Mouse (Mus musculus): Measurements from ENCODE around the gene Mpp2. TPM values are rescaled to one million over a fixed set of nuclear protein-coding genes. Genes with fewer than 3 reads are reported as not detected.
A peak's percentile ranks its signal among the peaks of the same experiment; 100 is the strongest.

Gene Mpp2
- polyA plus RNA-seq, 1 experiment, result 12.8 TPM

DNA sequence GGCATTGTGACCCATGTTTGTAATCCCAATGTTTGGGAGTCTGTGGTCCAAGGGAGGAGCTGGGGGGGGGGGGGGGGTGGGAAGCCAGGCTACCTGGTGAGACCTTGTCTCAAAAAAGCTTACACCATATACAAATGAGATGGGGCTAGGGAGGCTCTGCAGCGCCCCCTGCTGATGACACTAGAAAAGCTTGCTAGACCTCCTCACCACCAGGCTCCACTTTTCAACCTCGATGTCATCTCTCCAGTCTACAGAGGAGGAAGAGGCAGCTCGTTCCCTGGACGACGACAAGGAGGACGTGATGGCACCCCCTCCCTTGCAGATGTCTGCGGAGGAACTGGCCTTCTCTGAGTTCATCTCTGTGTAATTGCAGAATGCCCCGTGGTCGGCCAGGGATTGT lies 34.5 kb downstream of the Mpp2 start:
- TF ChIP-seq POLR2A (IDR thresholded peaks at IDR 0.05; ENCODE audit: borderline replicate concordance, extremely low read depth, low read depth, low read length), result no peak
- peak; percentile 67 for TF ChIP-seq CTCF (IDR thresholded peaks at IDR 0.05; ENCODE audit: insufficient read depth, low read length)

GRCm38 (mm10) chr11:102053183-102053582 lies 35.1 kb downstream of the Mpp2 start:
- no peak for TF ChIP-seq POLR2A (IDR thresholded peaks at IDR 0.05; ENCODE audit: borderline replicate concordance, extremely low read depth, low read depth, low read length)
- no peak for TF ChIP-seq CTCF (IDR thresholded peaks at IDR 0.05; ENCODE audit: insufficient read depth, low read length)
- WGBS, result 36% methylated on average over 7 of the region's 7 CpGs
- H3K4me3 ChIP-seq (replicated peaks; ENCODE audit: extremely low read depth, low read depth, low read length), result no peak overlapping the region
- DNase-seq, result no peak
- H3K4me1 ChIP-seq (ENCODE audit: control insufficient read depth, insufficient read depth, low read length), result peaks cover 11% of the 10 kb centered on the region

More for the DNA sequence above, 34.5 kb downstream of the Mpp2 start:
- WGBS, result 30% methylated on average over 9 of the region's 9 CpGs
- peaks cover 11% of the 10 kb centered on the region for H3K4me1 ChIP-seq (ENCODE audit: control insufficient read depth, insufficient read depth, low read length)
- no peak overlapping the region for H3K4me3 ChIP-seq (replicated peaks; ENCODE audit: extremely low read depth, low read depth, low read length)
- DNase-seq, result peak; percentile 40

DNA sequence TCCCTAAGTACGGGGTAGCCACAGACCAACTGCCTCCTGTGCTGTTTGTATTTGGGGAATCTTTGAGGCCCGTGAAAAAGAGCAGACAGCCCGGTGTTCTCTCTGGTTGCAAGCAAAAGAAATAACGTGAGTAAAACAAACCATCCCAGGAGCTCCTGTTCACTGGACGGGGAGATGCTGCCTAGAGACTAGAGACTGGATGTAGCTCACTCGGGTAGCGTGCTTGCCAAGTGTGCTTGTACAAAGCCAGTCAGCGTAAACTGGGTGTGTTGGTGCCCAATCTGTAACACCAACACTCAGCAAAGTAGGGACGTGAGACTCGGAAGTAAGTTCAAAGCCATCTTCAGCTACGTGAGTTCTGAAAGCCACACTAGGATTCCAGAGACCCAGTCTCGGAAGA lies 35.6 kb downstream of the Mpp2 start:
- 75% methylated on average over 12 of the region's 12 CpGs for WGBS
- peaks cover 11% of the 10 kb centered on the region for H3K4me1 ChIP-seq (ENCODE audit: control insufficient read depth, insufficient read depth, low read length)
- DNase-seq, result no peak
- no peak for TF ChIP-seq POLR2A (IDR thresholded peaks at IDR 0.05; ENCODE audit: borderline replicate concordance, extremely low read depth, low read depth, low read length)
- no peak overlapping the region for H3K4me3 ChIP-seq (replicated peaks; ENCODE audit: extremely low read depth, low read depth, low read length)

- Histone ChIP-seq H3K4me3 (replicated peaks; ENCODE audit: extremely low read depth, low read depth, low read length) (no peak overlapping the region), H3K4me1 (ENCODE audit: control insufficient read depth, insufficient read depth, low read length) (peaks cover 11% of the 10 kb centered on the region)
- no peak for DNase-seq
- TF ChIP-seq CTCF (IDR thresholded peaks at IDR 0.05; ENCODE audit: insufficient read depth, low read length) (no peak), POLR2A (IDR thresholded peaks at IDR 0.05; ENCODE audit: borderline replicate concordance, extremely low read depth, low read depth, low read length) (peak; percentile 45; the same call in 1 of the 2 replicates)
- 23% methylated on average over 4 of the region's 4 CpGs for WGBS
Measured at GRCm38 (mm10) chr11:102051954-102052353, 36.4 kb downstream of the Mpp2 start.

DNA sequence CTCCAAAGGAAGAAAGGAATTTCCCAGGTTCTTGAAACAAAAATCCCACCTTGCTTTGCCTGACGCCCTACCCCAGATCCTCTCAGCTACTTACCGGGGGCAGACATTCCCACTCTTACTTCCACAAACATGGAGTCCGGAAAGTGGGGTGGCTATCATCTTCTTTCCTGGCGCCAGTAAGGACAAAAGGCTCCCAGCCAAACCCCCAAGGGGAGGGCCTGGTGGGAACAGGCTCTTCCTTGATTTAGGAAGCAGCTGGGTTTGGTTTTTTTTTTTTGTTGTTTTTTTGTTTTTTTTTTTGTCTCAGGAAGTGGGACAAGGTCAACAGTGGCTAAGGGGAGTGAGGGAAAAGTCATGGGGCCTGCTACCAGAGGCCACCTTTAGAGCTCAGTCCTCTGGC lies 36.8 kb downstream of the Mpp2 start:
- TF ChIP-seq POLR2A (IDR thresholded peaks at IDR 0.05; ENCODE audit: borderline replicate concordance, extremely low read depth, low read depth, low read length), result no peak
- TF ChIP-seq CTCF (IDR thresholded peaks at IDR 0.05; ENCODE audit: insufficient read depth, low read length), result no peak
- Histone ChIP-seq H3K4me1 (ENCODE audit: control insufficient read depth, insufficient read depth, low read length) (peaks cover 11% of the 10 kb centered on the region), H3K4me3 (replicated peaks; ENCODE audit: extremely low read depth, low read depth, low read length) (peak overlapping the region; percentile 31)
- peak; percentile 32 for DNase-seq
- WGBS, result 32% methylated on average over 4 of the region's 4 CpGs

- no peak overlapping the region for H3K4me3 ChIP-seq (replicated peaks; ENCODE audit: extremely low read depth, low read depth, low read length)
- peaks cover 11% of the 10 kb centered on the region for H3K4me1 ChIP-seq (ENCODE audit: control insufficient read depth, insufficient read depth, low read length)
- TF ChIP-seq CTCF (IDR thresholded peaks at IDR 0.05; ENCODE audit: insufficient read depth, low read length) (no peak), POLR2A (IDR thresholded peaks at IDR 0.05; ENCODE audit: borderline replicate concordance, extremely low read depth, low read depth, low read length) (no peak)
- DNase-seq, result no peak
- WGBS, result 65% methylated on average over 14 of the region's 14 CpGs
Measured at GRCm38 (mm10) chr11:102049875-102050482, 38.3 kb downstream of the Mpp2 start.

GRCm38 (mm10) chr11:102046607-102047006 lies 41.7 kb downstream of the Mpp2 start:
- DNase-seq, result no peak
- TF ChIP-seq POLR2A (IDR thresholded peaks at IDR 0.05; ENCODE audit: borderline replicate concordance, extremely low read depth, low read depth, low read length), result no peak
- TF ChIP-seq CTCF (IDR thresholded peaks at IDR 0.05; ENCODE audit: insufficient read depth, low read length), result no peak
- 73% methylated on average over 9 of the region's 9 CpGs for WGBS
- no peak overlapping the region for H3K4me3 ChIP-seq (replicated peaks; ENCODE audit: extremely low read depth, low read depth, low read length)
- no peaks in the 10 kb centered on the region; the same call in none of the 2 replicates for H3K4me1 ChIP-seq (ENCODE audit: control insufficient read depth, insufficient read depth, low read length)

DNA sequence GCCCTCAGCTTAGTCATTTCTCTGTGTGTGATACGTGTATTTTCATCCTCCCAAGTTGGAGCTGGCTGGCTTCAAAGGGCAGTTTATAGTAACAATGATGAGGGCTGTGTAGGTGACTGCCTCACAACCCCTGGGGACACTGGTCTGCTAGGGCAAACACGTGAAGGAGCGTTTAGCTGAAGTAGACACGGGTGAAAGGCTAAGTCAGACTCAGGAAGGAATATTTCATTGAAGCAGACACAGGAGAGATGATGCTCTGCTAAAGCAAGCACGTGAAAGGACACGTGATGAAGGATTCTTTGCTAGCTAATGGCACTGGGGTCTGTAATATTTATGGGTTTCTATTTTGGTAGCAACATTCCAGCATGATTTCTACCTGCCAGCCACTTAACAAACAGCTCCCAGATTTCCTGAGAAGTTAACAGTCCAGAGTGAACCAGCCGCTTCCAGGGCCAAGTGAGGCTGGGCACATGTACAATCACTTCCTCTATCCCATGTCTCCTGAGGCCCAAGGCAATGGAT lies 43.6 kb downstream of the Mpp2 start:
- DNase-seq, result no peak
- TF ChIP-seq POLR2A (IDR thresholded peaks at IDR 0.05; ENCODE audit: borderline replicate concordance, extremely low read depth, low read depth, low read length) (no peak), CTCF (IDR thresholded peaks at IDR 0.05; ENCODE audit: insufficient read depth, low read length) (no peak)
- WGBS, result 57% methylated on average over 7 of the region's 7 CpGs
- H3K4me1 ChIP-seq (ENCODE audit: control insufficient read depth, insufficient read depth, low read length), result no peaks in the 10 kb centered on the region
- no peak overlapping the region for H3K4me3 ChIP-seq (replicated peaks; ENCODE audit: extremely low read depth, low read depth, low read length)

GRCm38 (mm10) chr11:102043381-102043780 lies 44.9 kb downstream of the Mpp2 start:
- no peaks in the 10 kb centered on the region for H3K4me1 ChIP-seq (ENCODE audit: control insufficient read depth, insufficient read depth, low read length)
- no peak for DNase-seq
- H3K4me3 ChIP-seq (replicated peaks; ENCODE audit: extremely low read depth, low read depth, low read length), result no peak overlapping the region
- no peak for TF ChIP-seq CTCF (IDR thresholded peaks at IDR 0.05; ENCODE audit: insufficient read depth, low read length)
- TF ChIP-seq POLR2A (IDR thresholded peaks at IDR 0.05; ENCODE audit: borderline replicate concordance, extremely low read depth, low read depth, low read length), result no peak
- WGBS, result 84% methylated on average over 6 of the region's 6 CpGs

DNA sequence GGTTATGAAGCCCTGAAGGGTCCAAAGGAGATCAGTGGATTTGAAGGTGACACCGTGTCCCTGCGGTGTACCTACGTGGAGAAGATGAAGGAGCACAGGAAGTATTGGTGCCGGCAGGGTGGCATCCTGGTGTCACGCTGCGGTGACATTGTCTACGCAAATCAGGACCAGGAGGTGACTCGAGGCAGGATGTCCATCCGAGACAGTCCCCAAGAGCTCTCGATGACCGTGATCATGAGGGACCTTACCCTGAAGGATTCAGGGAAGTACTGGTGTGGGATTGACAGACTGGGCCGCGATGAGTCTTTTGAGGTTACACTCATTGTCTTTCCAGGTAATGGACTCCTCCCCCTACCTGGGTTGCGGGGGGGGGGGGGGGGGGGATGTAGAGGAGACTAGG lies 45.3 kb downstream of the Mpp2 start:
- no peak for DNase-seq
- Histone ChIP-seq H3K4me3 (replicated peaks; ENCODE audit: extremely low read depth, low read depth, low read length) (no peak overlapping the region), H3K4me1 (ENCODE audit: control insufficient read depth, insufficient read depth, low read length) (no peaks in the 10 kb centered on the region)
- no peak for TF ChIP-seq POLR2A (IDR thresholded peaks at IDR 0.05; ENCODE audit: borderline replicate concordance, extremely low read depth, low read depth, low read length)
- TF ChIP-seq CTCF (IDR thresholded peaks at IDR 0.05; ENCODE audit: insufficient read depth, low read length), result no peak
- WGBS, result 82% methylated on average over 14 of the region's 14 CpGs
